Mouse (Mus musculus): Measurements from ENCODE around the gene Fuk.
A peak's percentile ranks its signal among the peaks of the same experiment; 100 is the strongest.
"Not testable (repeated sequence)": the region's sequence is repeated elsewhere in the genome, so short reads cannot be mapped to it uniquely, and the experiment has no call there.

Gene Fuk

GRCm38 (mm10) chr8:110901839-110902578 lies at the start of gene Fuk:
Gene Fuk, minus strand, starts transcription at chr8:110902488.
- peak; percentile 76 to 81 for DNase-seq (ENCODE audit: low spot score in 2 of 2)

GRCm38 (mm10) chr8:110950065-110950484 lies 47.8 kb upstream of the Fuk start:
- no peak for DNase-seq (ENCODE audit: low spot score in 2 of 2)

- DNase-seq (ENCODE audit: low spot score in 2 of 2), result no peak
Observed at GRCm38 (mm10) chr8:110945716-110946115, 43.4 kb upstream of the Fuk start.

- no peak for DNase-seq (ENCODE audit: low spot score in 2 of 2)
Observed at GRCm38 (mm10) chr8:110944276-110944876, 42.1 kb upstream of the Fuk start.

- no peak for DNase-seq (ENCODE audit: low spot score in 2 of 2)
Observed at GRCm38 (mm10) chr8:110941453-110941948, 39.2 kb upstream of the Fuk start.

GRCm38 (mm10) chr8:110940682-110941452 lies 38.6 kb upstream of the Fuk start:
- DNase-seq (ENCODE audit: low spot score in 2 of 2), result no peak

- peak; percentile 58 to 62 for DNase-seq (ENCODE audit: low spot score in 2 of 2)
Observed at GRCm38 (mm10) chr8:110938882-110939589, 36.7 kb upstream of the Fuk start.

GRCm38 (mm10) chr8:110936217-110936616 lies 33.9 kb upstream of the Fuk start:
- no peak for DNase-seq (ENCODE audit: low spot score in 2 of 2)

GRCm38 (mm10) chr8:110933272-110933671 lies 31.0 kb upstream of the Fuk start:
- DNase-seq (ENCODE audit: low spot score in 2 of 2), result no peak

- DNase-seq (ENCODE audit: low spot score in 2 of 2), result no peak
Observed at GRCm38 (mm10) chr8:110932444-110932843, 30.2 kb upstream of the Fuk start.

- DNase-seq (ENCODE audit: low spot score in 2 of 2), result no peak
Observed at GRCm38 (mm10) chr8:110931176-110931939, 29.1 kb upstream of the Fuk start.

- DNase-seq (ENCODE audit: low spot score in 2 of 2), result not testable (repeated sequence)
Observed at GRCm38 (mm10) chr8:110929672-110930071, 27.4 kb upstream of the Fuk start.

GRCm38 (mm10) chr8:110929066-110929465 lies 26.8 kb upstream of the Fuk start:
- peak in 1 of 2 experiments; percentile 15 for DNase-seq (ENCODE audit: low spot score in 2 of 2)

- DNase-seq (ENCODE audit: low spot score in 2 of 2), result no peak
Observed at GRCm38 (mm10) chr8:110928435-110928834, 26.1 kb upstream of the Fuk start.

- no peak for DNase-seq (ENCODE audit: low spot score in 2 of 2)
Observed at GRCm38 (mm10) chr8:110926690-110927089, 24.4 kb upstream of the Fuk start.

GRCm38 (mm10) chr8:110925691-110926140 lies 23.4 kb upstream of the Fuk start:
- DNase-seq (ENCODE audit: low spot score in 2 of 2), result no peak

GRCm38 (mm10) chr8:110921492-110922230 lies 19.4 kb upstream of the Fuk start:
- DNase-seq (ENCODE audit: low spot score in 2 of 2), result no peak

GRCm38 (mm10) chr8:110920773-110921277 lies 18.5 kb upstream of the Fuk start:
- no peak for DNase-seq (ENCODE audit: low spot score in 2 of 2)

- peak in 1 of 2 experiments; percentile 42 for DNase-seq (ENCODE audit: low spot score in 2 of 2)
Observed at GRCm38 (mm10) chr8:110920032-110920772, 17.9 kb upstream of the Fuk start.
